ENCODE assay signal across 22 mouse cellular contexts in genomic region chr14:98805066-98805465, GRCm38 (mm10).
DNase-seq lines count a peak whose midpoint lies in the region; ATAC-seq and TF ChIP-seq lines count a peak whose summit lies in the region.
"Had no signal": no experiment of that assay in that cellular context is flagged by ENCODE, and none has a peak within 500 bp of the region (broad histone marks: within the 10 kb centered on the region; RNA-seq: fewer than 3 reads in every experiment).

No protein-coding gene starts in this region.

- no peak overlapping the region for H3K27ac ChIP-seq in forebrain, postnatal 0 days (ENCODE audit: low read depth, low read length)
- H3K27ac ChIP-seq in forebrain, embryonic 11.5 days (ENCODE audit: low read depth, low read length) = no peak overlapping the region
- H3K27ac ChIP-seq in midbrain, embryonic 11.5 days (ENCODE audit: low read depth, low read length) = no peak overlapping the region
- H3K27ac ChIP-seq: embryonic facial prominence, embryonic 13.5 days; forebrain, embryonic 13.5 days; heart, adult 2 months; hindbrain, embryonic 10.5 days; hindbrain, embryonic 14.5 days had no signal

- H3K4me2 ChIP-seq in forebrain, postnatal 0 days (ENCODE audit: low read depth) = no peak overlapping the region
- H3K4me2 ChIP-seq in forebrain, embryonic 11.5 days (ENCODE audit: low read depth, low read length, severe bottlenecking) = no peak overlapping the region
- no peak overlapping the region for H3K4me2 ChIP-seq in midbrain, embryonic 11.5 days
- H3K4me2 ChIP-seq: embryonic facial prominence, embryonic 13.5 days; forebrain, embryonic 13.5 days; heart, embryonic 12.5 days; hindbrain, embryonic 14.5 days had no signal

- 0 out of 2 replicates have a peak, but pooled peaks have one; percentile 42 for ATAC-seq in forebrain, postnatal 0 days
- no peak for ATAC-seq in forebrain, embryonic 11.5 days (replicated peaks; ENCODE audit: low FRiP score)
- ATAC-seq in midbrain, embryonic 11.5 days (ENCODE audit: low FRiP score) = no peak
- ATAC-seq: CD4-positive, CD25-positive, alpha-beta regulatory T cell, adult 4 months; forebrain, embryonic 13.5 days had no signal

- H3K27me3 ChIP-seq in forebrain, postnatal 0 days (ENCODE audit: insufficient read depth, low read length) = 0 out of 2 replicates have a peak, but pooled peaks cover 4% of the 10 kb centered on the region
- no peaks in the 10 kb centered on the region for H3K27me3 ChIP-seq in forebrain, embryonic 11.5 days (ENCODE audit: control insufficient read depth, insufficient read depth, low read length)
- no peaks in the 10 kb centered on the region for H3K27me3 ChIP-seq in midbrain, embryonic 11.5 days (ENCODE audit: control insufficient read depth, insufficient read depth, low read length)
- H3K27me3 ChIP-seq: embryonic facial prominence, embryonic 13.5 days; forebrain, embryonic 13.5 days; heart, embryonic 12.5 days had no signal

- no peaks in the 10 kb centered on the region for H3K4me1 ChIP-seq in forebrain, postnatal 0 days (ENCODE audit: insufficient read depth)
- no peaks in the 10 kb centered on the region for H3K4me1 ChIP-seq in forebrain, embryonic 11.5 days (replicated peaks; ENCODE audit: control insufficient read depth, insufficient read depth, low read length)
- H3K4me1 ChIP-seq in midbrain, embryonic 11.5 days (ENCODE audit: control insufficient read depth, insufficient read depth, low read length) = no peaks in the 10 kb centered on the region
- H3K4me1 ChIP-seq: embryonic facial prominence, embryonic 13.5 days; forebrain, embryonic 13.5 days; hindbrain, embryonic 10.5 days had no signal

- WGBS in forebrain, postnatal 0 days = 67% methylated on average over 6 of the region's 6 CpGs
- 81% methylated on average over 6 of the region's 6 CpGs for WGBS in forebrain, embryonic 11.5 days
- WGBS in midbrain, embryonic 11.5 days = 78% methylated on average over 6 of the region's 6 CpGs

- DNase-seq in forebrain, postnatal 0 days = peak; percentile 4
- no peak for DNase-seq in forebrain, embryonic 11.5 days (ENCODE audit: low spot score)
- peak; percentile 47 for DNase-seq in layer of hippocampus, adult 9-11 months
- no peak for DNase-seq in layer of hippocampus, postnatal 25 days (ENCODE audit: extremely low spot score in 1 of 2, low spot score in 1 of 2)
- peak; percentile 30 to 43 for DNase-seq in right cerebral cortex, postnatal 10 days (ENCODE audit: low spot score in 2 of 2)
- no peak for DNase-seq in cerebellum, adult 9-10 months
- no peak for DNase-seq in midbrain, embryonic 11.5 days (ENCODE audit: low spot score, missing footprints)
- DNase-seq: adrenal gland, adult 8-10 months; adrenal gland, postnatal 36 days; B cell, adult 2 months; cerebellum, adult 11-12 months; cerebellum, adult 9-11 months; cerebellum, postnatal 36 days; gastrocnemius, postnatal 10 days; heart, adult 2 months had no signal

- no peak overlapping the region for H3K4me3 ChIP-seq in forebrain, postnatal 0 days (ENCODE audit: low read depth, low read length)
- no peak overlapping the region for H3K4me3 ChIP-seq in forebrain, embryonic 11.5 days (ENCODE audit: low read depth, low read length)
- no peak overlapping the region for H3K4me3 ChIP-seq in midbrain, embryonic 11.5 days (ENCODE audit: low read depth, low read length)
- H3K4me3 ChIP-seq: embryonic facial prominence, embryonic 13.5 days; forebrain, embryonic 13.5 days; heart, adult 2 months; heart, embryonic 12.5 days; hindbrain, embryonic 10.5 days had no signal

- TF ChIP-seq CTCF in forebrain, postnatal 0 days (IDR thresholded peaks at IDR 0.05; ENCODE audit: low read depth) = no peak

- no peaks in the 10 kb centered on the region for H3K9me3 ChIP-seq in forebrain, postnatal 0 days (ENCODE audit: low read length)
- H3K9me3 ChIP-seq in forebrain, embryonic 11.5 days (ENCODE audit: control insufficient read depth, low read length) = no peaks in the 10 kb centered on the region
- H3K9me3 ChIP-seq in midbrain, embryonic 11.5 days (ENCODE audit: control insufficient read depth, low read length) = no peaks in the 10 kb centered on the region
- H3K9me3 ChIP-seq: embryonic facial prominence, embryonic 13.5 days; forebrain, embryonic 13.5 days; heart, embryonic 12.5 days; hindbrain, embryonic 10.5 days had no signal

- H3K9ac ChIP-seq in forebrain, postnatal 0 days = no peak overlapping the region
- H3K9ac ChIP-seq in forebrain, embryonic 11.5 days (ENCODE audit: low read length) = no peak overlapping the region
- H3K9ac ChIP-seq in midbrain, embryonic 11.5 days (ENCODE audit: low read length) = no peak overlapping the region
- H3K9ac ChIP-seq: embryonic facial prominence, embryonic 13.5 days; forebrain, embryonic 13.5 days; heart, embryonic 12.5 days; hindbrain, embryonic 14.5 days had no signal

- H3K36me3 ChIP-seq in forebrain, postnatal 0 days (ENCODE audit: insufficient read depth) = no peaks in the 10 kb centered on the region
- no peaks in the 10 kb centered on the region for H3K36me3 ChIP-seq in forebrain, embryonic 11.5 days (ENCODE audit: control insufficient read depth, insufficient read depth, low read length)
- no peaks in the 10 kb centered on the region for H3K36me3 ChIP-seq in midbrain, embryonic 11.5 days (ENCODE audit: control insufficient read depth, insufficient read depth, low read length)
- H3K36me3 ChIP-seq: embryonic facial prominence, embryonic 13.5 days; G1E; heart, embryonic 12.5 days; hindbrain, embryonic 10.5 days had no signal

Comparison
In these comparisons a context has a peak if more than half of its experiments do, and no peak if none do; other contexts are left out.
1. DNase-seq: peak in forebrain, postnatal 0 days (single experiment), layer of hippocampus, adult 9-11 months (single experiment) and right cerebral cortex, postnatal 10 days (2 of 2); none in forebrain, embryonic 11.5 days (single experiment), layer of hippocampus, postnatal 25 days (0 of 2), cerebellum, adult 9-10 months (single experiment) and midbrain, embryonic 11.5 days (single experiment).